Mouse (Mus musculus) forebrain, postnatal 0 days (tissue): ENCODE measurements around the gene Zfpl1. TPM values are rescaled to one million over a fixed set of nuclear protein-coding genes. Genes with fewer than 3 reads are reported as not detected.

Experiments
- ATAC-seq: fragments of 200-750 bp; cut with Nextera tagmentation; 2 replicates; pipeline ENCODE4 v1.8.0; 2017; ENCODE audit warnings: mild to moderate bottlenecking, moderate library complexity
- DNase-seq: peaks from one replicate; pipeline ENCODE4 v3.0.0-alpha.2; 2015
- H3K27ac ChIP-seq: fragments of 300-500 bp; sonication (generic); 2 replicates; pipeline ENCODE4 v1.5.1; 2014; ENCODE audit warnings: low read depth, mild to moderate bottlenecking, antibody characterized with exemption, low read length, moderate library complexity, mixed read lengths
- H3K27me3 ChIP-seq: fragments of 300-500 bp; sonication (generic); 2 replicates; pipeline ENCODE4 v1.6.1; 2014; ENCODE audit warnings: mild to moderate bottlenecking, low read length, mixed read lengths; ENCODE audit not compliant: insufficient read depth
- H3K36me3 ChIP-seq: fragments of 300-500 bp; sonication (generic); 2 replicates; pipeline ENCODE4 v1.6.1; 2014; ENCODE audit warnings: mild to moderate bottlenecking, moderate library complexity; ENCODE audit not compliant: insufficient read depth
- H3K4me1 ChIP-seq: fragments of 300-500 bp; sonication (generic); 2 replicates; pipeline ENCODE4 v1.6.1; 2014; ENCODE audit warnings: antibody characterized with exemption; ENCODE audit not compliant: insufficient read depth
- H3K4me2 ChIP-seq: fragments of 300-500 bp; sonication (generic); 2 replicates; pipeline ENCODE4 v1.6.1; 2014; ENCODE audit warnings: low read depth, mild to moderate bottlenecking, moderate library complexity
- H3K4me3 ChIP-seq: fragments of 300-500 bp; sonication (generic); 2 replicates; pipeline ENCODE4 v1.5.1; 2014; ENCODE audit warnings: low read depth, low read length, mixed read lengths
- H3K9ac ChIP-seq: fragments of 300-500 bp; sonication (generic); 2 replicates; pipeline ENCODE4 v1.6.1; 2014; ENCODE audit warnings: mild to moderate bottlenecking
- H3K9me3 ChIP-seq: fragments of 300-500 bp; sonication (generic); 2 replicates; pipeline ENCODE4 v1.6.1; 2016; ENCODE audit warnings: low read length
- CTCF ChIP-seq: sonication (generic); IDR thresholded peaks from 2 replicates; pipeline ENCODE4 v1.5.1; 2016; ENCODE audit warnings: antibody characterized with exemption, control low read depth, low read depth
- WGBS: fragments of 180-500 bp; shearing (Covaris S2); extraction: QIAGEN DNeasy Blood & Tissue Kit; methylation state at CpG from one replicate; pipeline ENCODE4 v1.1.7; 2014; 5-methylcytosine and 5-hydroxymethylcytosine counted together
- polyA plus RNA-seq: library from polyadenylated mRNA; unstranded; fragments of >200 nt; fragmentation: Nextera tagmentation; extraction: Ambion mirVana; gene quantifications from 2 replicates; pipeline ENCODE4 v1.2.1, GENCODE M21; 2015
- total RNA-seq: library from RNA; depleted of rRNA; stranded (reverse); fragments of >200 nt; gene quantifications from 2 replicates; pipeline ENCODE4 v1.2.3, GENCODE M21; 2014

The Zfpl1 gene
- total and polyA plus RNA-seq, 2 experiments from 2014 or later, result 63.4 to 100 TPM

DNA sequence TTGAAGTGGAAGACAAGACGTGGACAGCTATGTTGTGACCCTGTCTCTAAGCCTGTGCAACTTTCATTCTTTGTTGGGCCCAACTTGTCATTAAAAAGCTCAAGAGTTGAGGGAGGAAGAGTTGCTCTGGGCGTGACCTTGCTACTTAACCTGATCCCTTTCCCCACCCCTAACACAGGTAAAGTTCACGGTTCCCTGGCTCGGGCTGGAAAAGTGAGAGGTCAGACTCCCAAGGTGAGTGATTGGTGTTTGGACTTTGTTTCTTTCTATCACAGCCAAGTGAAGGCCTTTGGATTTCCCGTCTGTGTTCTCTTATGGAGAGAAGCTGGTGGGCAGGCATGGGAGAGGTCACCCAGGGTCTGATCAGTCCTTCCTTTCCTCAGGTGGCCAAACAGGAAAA, 25.8 kb downstream of the Zfpl1 start:
- ATAC-seq, result no peak
- no peak for DNase-seq
- Histone ChIP-seq H3K9ac (no peak overlapping the region), H3K9me3 (no peaks in the 10 kb centered on the region), H3K36me3 (peaks cover 20% of the 10 kb centered on the region), H3K4me1 (peaks cover 9% of the 10 kb centered on the region), H3K4me2 (peak overlapping the region; percentile 88), H3K4me3 (no peak overlapping the region), H3K27me3 (no peaks in the 10 kb centered on the region), H3K27ac (no peak overlapping the region)
- TF ChIP-seq CTCF, result no peak
- WGBS, result 81% methylated on average over 5 of the region's 5 CpGs

DNA sequence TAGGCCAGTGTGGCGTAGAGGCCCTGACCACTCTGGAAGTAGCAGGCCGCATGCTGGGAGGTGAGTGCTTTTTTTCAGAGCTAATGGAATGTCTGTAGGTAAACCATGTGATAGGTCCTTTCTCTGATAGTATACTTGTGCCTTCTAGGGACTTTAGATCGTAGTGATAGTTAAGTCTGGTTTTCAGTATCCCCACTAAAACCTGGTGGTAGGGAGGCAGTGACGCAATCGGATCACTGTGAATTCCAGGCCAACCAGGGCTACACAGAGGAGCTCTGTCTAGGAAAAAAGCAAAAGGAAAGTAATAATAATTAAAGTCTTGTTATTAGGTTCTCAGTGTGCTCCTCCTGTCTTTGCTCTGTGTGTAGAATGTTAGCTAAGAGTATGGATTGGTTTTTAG, 26.2 kb downstream of the Zfpl1 start:
- no peaks in the 10 kb centered on the region for H3K9me3 ChIP-seq
- H3K27me3 ChIP-seq, result no peaks in the 10 kb centered on the region
- H3K36me3 ChIP-seq, result peaks cover 24% of the 10 kb centered on the region
- no peak for DNase-seq
- H3K9ac ChIP-seq, result peak overlapping the region; percentile 94
- H3K27ac ChIP-seq, result no peak overlapping the region
- peaks cover 9% of the 10 kb centered on the region for H3K4me1 ChIP-seq
- peak overlapping the region; percentile 91 for H3K4me3 ChIP-seq
- no peak for ATAC-seq
- H3K4me2 ChIP-seq, result peak overlapping the region; percentile 88
- TF ChIP-seq CTCF, result no peak
- 37% methylated on average over 5 of the region's 5 CpGs for WGBS

DNA sequence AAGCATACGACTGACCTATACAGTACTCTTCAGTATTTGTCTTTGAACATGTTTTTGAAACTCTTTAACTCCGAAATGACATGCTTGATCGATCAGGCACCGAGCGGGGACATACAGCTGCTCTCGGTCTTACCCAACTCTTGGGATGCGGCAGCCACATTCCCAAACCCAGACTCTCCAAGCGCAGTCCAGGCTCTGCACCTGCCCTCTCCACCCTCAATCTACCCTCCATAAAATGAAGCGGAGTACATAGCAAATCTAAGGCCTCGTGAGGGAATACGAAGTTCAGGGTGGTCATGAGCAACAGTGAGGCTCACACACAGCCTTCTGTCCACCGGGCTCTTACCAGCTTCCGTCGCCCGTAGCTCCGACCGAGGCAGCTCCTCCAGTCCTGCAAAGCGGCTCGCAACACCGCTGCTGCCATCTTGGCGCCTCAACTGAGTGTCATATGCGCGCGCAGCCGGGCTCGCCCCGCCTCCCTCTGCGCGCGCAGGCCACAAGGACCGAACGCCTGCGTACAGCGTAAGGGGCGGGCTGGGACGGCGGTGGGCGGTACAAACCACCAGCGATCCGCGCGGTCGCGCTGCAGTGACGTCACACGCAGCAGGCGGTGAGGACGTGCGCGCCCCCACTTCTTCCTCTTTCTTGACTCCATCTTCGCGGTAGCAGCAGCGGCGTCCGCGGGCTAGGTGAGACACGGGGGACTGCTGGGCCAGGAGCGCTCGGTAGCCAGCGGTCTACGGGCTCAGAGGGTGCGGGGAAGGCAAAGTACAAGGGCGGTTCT, 27.3 kb downstream of the Zfpl1 start, which contains the start of the genes Mrpl49 and Fau:
Gene Mrpl49 (minus strand): TSS at position 473 of the 784 bp plus-strand sequence.
Gene Fau (plus strand): TSS at position 532 of the 784 bp plus-strand sequence.
- WGBS, result 3% methylated on average over 62 of the region's 63 CpGs
- Histone ChIP-seq H3K4me1 (peaks cover 8% of the 10 kb centered on the region), H3K9me3 (no peaks in the 10 kb centered on the region), H3K9ac (peak within 1 kb of the TSS; percentile 94), H3K4me2 (peak within 1 kb of the TSS; percentile 88), H3K36me3 (peaks cover 34% of the 10 kb centered on the region), H3K4me3 (peak within 1 kb of the TSS; percentile 91), H3K27me3 (no peaks in the 10 kb centered on the region), H3K27ac (peak within 1 kb of the TSS; percentile 80)
- peak; percentile 89 for ATAC-seq
- no peak for TF ChIP-seq CTCF
- peak; percentile 100 for DNase-seq

DNA sequence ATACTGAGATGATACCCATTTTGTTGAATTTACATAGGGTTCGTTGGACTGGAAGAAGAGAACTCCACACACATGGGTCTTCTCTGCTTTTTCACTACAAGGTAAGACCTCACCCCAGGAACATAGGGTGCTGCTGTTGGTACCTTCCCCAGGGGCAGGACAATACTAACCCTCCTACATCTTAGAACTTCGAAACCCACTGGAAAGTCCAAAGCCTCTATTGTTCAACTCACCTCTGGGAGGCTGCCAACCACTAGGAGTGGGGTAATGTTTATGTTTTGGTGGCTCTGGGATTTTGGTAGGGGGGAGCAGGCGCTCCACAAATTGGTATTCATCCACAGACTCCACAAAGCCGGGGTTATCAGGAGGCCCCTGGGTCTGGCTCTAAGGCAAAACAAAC, 28.1 kb downstream of the Zfpl1 start:
- Histone ChIP-seq H3K27ac (no peak overlapping the region), H3K4me1 (0 out of 2 replicates have a peak, but pooled peaks cover under 1% of the 10 kb centered on the region), H3K9ac (0 out of 2 replicates have a peak overlapping the region, but pooled peaks have one; percentile 94), H3K9me3 (no peaks in the 10 kb centered on the region), H3K4me2 (peak overlapping the region; percentile 88), H3K27me3 (no peaks in the 10 kb centered on the region), H3K4me3 (peak overlapping the region; percentile 91), H3K36me3 (peaks cover 42% of the 10 kb centered on the region)
- 42% methylated on average over 4 of the region's 4 CpGs for WGBS
- DNase-seq (no peak), ATAC-seq (no peak)
- no peak for TF ChIP-seq CTCF

DNA sequence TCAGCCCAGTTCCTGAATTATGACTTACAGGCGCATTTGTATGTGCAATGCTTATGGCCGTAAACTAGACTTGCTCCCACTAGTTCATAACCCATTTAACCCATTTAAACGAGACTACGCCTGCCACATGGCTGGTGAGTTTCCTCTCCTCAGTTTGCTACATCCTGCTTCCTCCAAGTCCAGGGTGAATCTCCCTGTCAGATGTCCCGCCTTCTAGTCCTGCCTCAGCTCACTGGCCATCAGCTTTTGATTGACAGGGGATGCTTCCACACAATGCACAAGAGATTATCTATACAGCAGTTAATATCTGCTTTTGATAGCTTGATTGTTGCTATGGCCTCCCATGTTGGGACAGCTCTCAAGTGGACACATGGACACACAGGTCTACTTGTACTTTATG, 30.5 kb downstream of the Zfpl1 start:
- no peak for DNase-seq
- no peak for TF ChIP-seq CTCF
- Histone ChIP-seq H3K9ac (no peak overlapping the region), H3K36me3 (peaks cover 61% of the 10 kb centered on the region), H3K27ac (no peak overlapping the region), H3K4me1 (no peaks in the 10 kb centered on the region), H3K27me3 (no peaks in the 10 kb centered on the region), H3K4me3 (no peak overlapping the region), H3K4me2 (no peak overlapping the region), H3K9me3 (no peaks in the 10 kb centered on the region)
- 95% methylated on average over 5 of the region's 5 CpGs for WGBS
- no peak for ATAC-seq

DNA sequence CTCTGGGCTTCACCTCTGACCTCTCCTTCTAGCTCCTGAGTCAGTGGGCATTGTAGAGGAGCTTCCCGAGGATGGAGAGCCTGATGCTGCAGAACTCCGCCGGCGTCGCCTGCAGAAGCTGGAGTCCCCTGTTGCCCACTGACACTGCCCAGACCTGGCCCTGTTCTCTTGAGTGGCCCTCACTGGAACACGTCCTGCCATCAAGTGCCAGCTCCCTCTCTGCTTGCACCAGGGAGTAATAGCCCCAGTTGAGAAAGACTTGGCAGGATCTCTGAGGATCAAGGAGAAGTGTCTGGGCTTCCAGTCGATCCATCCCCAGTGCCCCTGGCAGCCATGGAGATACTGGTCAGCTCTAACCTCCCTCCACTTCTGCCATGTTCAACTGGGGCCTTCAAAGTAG, 32.2 kb downstream of the Zfpl1 start:
- Histone ChIP-seq H3K4me1 (peaks cover 6% of the 10 kb centered on the region; the same call in 1 of the 2 replicates), H3K27me3 (no peaks in the 10 kb centered on the region), H3K36me3 (peaks cover 70% of the 10 kb centered on the region), H3K27ac (no peak overlapping the region), H3K9me3 (no peaks in the 10 kb centered on the region), H3K9ac (no peak overlapping the region), H3K4me2 (no peak overlapping the region), H3K4me3 (no peak overlapping the region)
- 87% methylated on average over 7 of the region's 7 CpGs for WGBS
- no peak for TF ChIP-seq CTCF
- DNase-seq, result no peak
- no peak for ATAC-seq

DNA sequence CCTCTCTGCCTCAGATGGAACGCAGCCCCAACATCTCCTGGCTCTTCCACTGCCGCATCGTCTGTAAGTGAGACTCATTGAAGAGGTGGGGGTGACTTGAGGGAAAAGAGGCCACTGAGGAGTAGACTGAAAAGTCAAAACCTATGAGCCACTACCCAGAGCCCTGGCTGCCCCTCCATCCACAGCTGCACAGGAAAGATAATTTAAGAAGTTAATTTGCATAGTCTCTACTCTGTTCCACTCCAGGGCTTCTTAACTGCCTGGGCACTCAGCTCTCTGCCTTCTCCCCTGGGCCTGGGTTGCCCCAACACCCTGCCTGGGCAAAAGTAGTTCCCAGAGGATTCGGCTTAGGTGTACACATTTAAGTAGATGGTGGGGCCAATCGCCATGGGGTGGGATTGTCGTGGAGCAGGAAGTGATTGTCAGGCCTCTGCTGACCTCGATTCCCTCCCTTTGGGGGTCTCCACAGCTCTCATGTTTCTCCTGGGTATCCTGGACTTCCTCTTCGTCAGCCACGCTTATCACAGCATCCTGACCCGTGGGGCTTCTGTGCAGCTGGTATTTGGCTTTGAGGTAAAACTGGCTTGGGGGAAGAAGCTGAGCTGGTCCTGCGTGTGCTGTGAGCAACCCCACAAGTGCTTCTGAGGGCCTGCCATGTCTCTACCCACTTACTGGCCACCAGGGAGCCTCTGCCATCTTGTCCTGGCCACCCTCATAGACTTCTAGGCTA, 35.9 kb downstream of the Zfpl1 start:
- 92% methylated on average over 11 of the region's 11 CpGs for WGBS

More for the DNA sequence above, 35.9 kb downstream of the Zfpl1 start:
- Histone ChIP-seq H3K27ac (no peak overlapping the region), H3K4me2 (no peak overlapping the region), H3K9ac (no peak overlapping the region), H3K36me3 (peaks cover 54% of the 10 kb centered on the region), H3K27me3 (no peaks in the 10 kb centered on the region), H3K4me3 (no peak overlapping the region), H3K9me3 (no peaks in the 10 kb centered on the region), H3K4me1 (peaks cover 12% of the 10 kb centered on the region; the same call in 1 of the 2 replicates)
- TF ChIP-seq CTCF, result no peak
- no peak for DNase-seq
- ATAC-seq, result no peak
